Mouse (Mus musculus) left cerebral cortex, adult 11 months (tissue): Measurements from ENCODE around the gene Foxp1.
A peak's percentile ranks its signal among the peaks of the same experiment; 100 is the strongest.

ENCODE experiments used
- DNase-seq: peaks from one replicate; pipeline ENCODE4 v3.0.0; 2022; ENCODE audit warnings: low spot score

Foxp1 gene

GRCm38 (mm10) chr6:99260941-99261736 lies 261.4 kb downstream of the Foxp1 start:
- DNase-seq = no peak

GRCm38 (mm10) chr6:99258346-99258745 lies 264.2 kb downstream of the Foxp1 start:
- no peak for DNase-seq

- no peak for DNase-seq
Observed at GRCm38 (mm10) chr6:99257676-99258075, 264.8 kb downstream of the Foxp1 start.

GRCm38 (mm10) chr6:99253331-99253730 lies 269.2 kb downstream of the Foxp1 start:
- no peak for DNase-seq

- DNase-seq = no peak
Observed at GRCm38 (mm10) chr6:99252816-99253215, 269.7 kb downstream of the Foxp1 start.

- no peak for DNase-seq
Observed at GRCm38 (mm10) chr6:99251924-99252323, 270.6 kb downstream of the Foxp1 start.

GRCm38 (mm10) chr6:99251222-99251621 lies 271.3 kb downstream of the Foxp1 start:
- no peak for DNase-seq

GRCm38 (mm10) chr6:99249496-99250030 lies 273.0 kb downstream of the Foxp1 start:
- DNase-seq = no peak

GRCm38 (mm10) chr6:99248396-99248795 lies 274.1 kb downstream of the Foxp1 start:
- no peak for DNase-seq

GRCm38 (mm10) chr6:99241625-99242395 lies 280.7 kb downstream of the Foxp1 start:
- no peak for DNase-seq

GRCm38 (mm10) chr6:99240764-99241163 lies 281.8 kb downstream of the Foxp1 start:
- no peak for DNase-seq

GRCm38 (mm10) chr6:99235588-99235987 lies 286.9 kb downstream of the Foxp1 start:
- peak; percentile 12 for DNase-seq

GRCm38 (mm10) chr6:99233411-99233810 lies 289.1 kb downstream of the Foxp1 start:
- DNase-seq = no peak

GRCm38 (mm10) chr6:99228336-99228870 lies 294.1 kb downstream of the Foxp1 start:
- no peak for DNase-seq

GRCm38 (mm10) chr6:99221147-99221546 lies 301.4 kb downstream of the Foxp1 start:
- no peak for DNase-seq

- DNase-seq = no peak
Observed at GRCm38 (mm10) chr6:99220472-99220871, 302.0 kb downstream of the Foxp1 start.

- DNase-seq = no peak
Observed at GRCm38 (mm10) chr6:99217846-99218245, 304.7 kb downstream of the Foxp1 start.

GRCm38 (mm10) chr6:99217155-99217554 lies 305.4 kb downstream of the Foxp1 start:
- DNase-seq = no peak

GRCm38 (mm10) chr6:99212461-99212860 lies 310.1 kb downstream of the Foxp1 start:
- DNase-seq = no peak

GRCm38 (mm10) chr6:99211663-99212333 lies 310.7 kb downstream of the Foxp1 start:
- no peak for DNase-seq

GRCm38 (mm10) chr6:99210161-99210560 lies 312.4 kb downstream of the Foxp1 start:
- no peak for DNase-seq

- no peak for DNase-seq
Observed at GRCm38 (mm10) chr6:99207226-99207885, 315.2 kb downstream of the Foxp1 start.
